Mouse (Mus musculus): ENCODE results near the gene Spag9.

- TF ChIP-seq POLR2A (IDR thresholded peaks at IDR 0.05; ENCODE audit: insufficient read depth, low read length) = no peak
- no peak for TF ChIP-seq CTCF (IDR thresholded peaks at IDR 0.05; ENCODE audit: low read depth, low read length)
Observed at GRCm38 (mm10) chr11:94003346-94003745, 7.5 kb downstream of the Spag9 start.

All from ES-Bruce4 (cell line).